In genomic region chr8:36014862-36015261, GRCm38 (mm10) we compare ENCODE assay signal across 11 mouse cellular contexts.
DNase-seq lines count a peak whose midpoint lies in the region; ATAC-seq lines count a peak whose summit lies in the region.
"Had no signal": no experiment of that assay in that cellular context is flagged by ENCODE, and none has a peak within 500 bp of the region (broad histone marks: within the 10 kb centered on the region; RNA-seq: fewer than 3 reads in every experiment).

No protein-coding gene starts in this region.

- no peak for DNase-seq in forebrain, embryonic 11.5 days (ENCODE audit: low spot score)
- peak; percentile 40 for DNase-seq in layer of hippocampus, adult 11-12 months (ENCODE audit: low spot score)
- no peak for DNase-seq in layer of hippocampus, postnatal 36 days
- DNase-seq in right cerebral cortex, postnatal 10 days (ENCODE audit: low spot score in 2 of 2), result peak; percentile 37 to 60
- DNase-seq in right cerebral cortex, adult 18-20 months, result no peak
- no peak for DNase-seq in ovary, adult 18-20 months (ENCODE audit: low spot score)
- DNase-seq: liver, embryonic 13.5 days had no signal

- H3K9me3 ChIP-seq in forebrain, embryonic 13.5 days (replicated peaks), result no peaks in the 10 kb centered on the region
- no peaks in the 10 kb centered on the region for H3K9me3 ChIP-seq in forebrain, embryonic 11.5 days (ENCODE audit: control insufficient read depth, low read length)
- no peaks in the 10 kb centered on the region for H3K9me3 ChIP-seq in neural tube, embryonic 15.5 days (replicated peaks)
- H3K9me3 ChIP-seq: heart, embryonic 15.5 days; liver, embryonic 13.5 days; stomach, embryonic 15.5 days had no signal

- WGBS in forebrain, embryonic 13.5 days, result 38% methylated on average over 8 of the region's 8 CpGs
- WGBS in forebrain, embryonic 11.5 days, result 62% methylated on average over 8 of the region's 8 CpGs
- WGBS in neural tube, embryonic 15.5 days, result 36% methylated on average over 8 of the region's 8 CpGs

- H3K27ac ChIP-seq in forebrain, embryonic 13.5 days, result peak overlapping the region; percentile 48
- no peak overlapping the region for H3K27ac ChIP-seq in forebrain, embryonic 11.5 days (ENCODE audit: low read depth, low read length)
- H3K27ac ChIP-seq in neural tube, embryonic 15.5 days (replicated peaks), result peak overlapping the region; percentile 43
- H3K27ac ChIP-seq: heart, embryonic 15.5 days; liver, embryonic 13.5 days; stomach, embryonic 15.5 days had no signal

- peaks cover 50% of the 10 kb centered on the region for H3K4me1 ChIP-seq in forebrain, embryonic 13.5 days
- H3K4me1 ChIP-seq in forebrain, embryonic 11.5 days (replicated peaks; ENCODE audit: control insufficient read depth, insufficient read depth, low read length), result no peaks in the 10 kb centered on the region
- peaks cover 39% of the 10 kb centered on the region for H3K4me1 ChIP-seq in neural tube, embryonic 15.5 days
- H3K4me1 ChIP-seq: liver, embryonic 13.5 days; stomach, embryonic 15.5 days had no signal

- H3K36me3 ChIP-seq in forebrain, embryonic 13.5 days (ENCODE audit: poor library complexity, severe bottlenecking), result no peaks in the 10 kb centered on the region
- H3K36me3 ChIP-seq in forebrain, embryonic 11.5 days (ENCODE audit: control insufficient read depth, insufficient read depth, low read length), result no peaks in the 10 kb centered on the region
- H3K36me3 ChIP-seq in neural tube, embryonic 15.5 days, result no peaks in the 10 kb centered on the region
- H3K36me3 ChIP-seq: heart, embryonic 15.5 days; liver, embryonic 13.5 days; stomach, embryonic 15.5 days had no signal

- no peak overlapping the region for H3K9ac ChIP-seq in forebrain, embryonic 13.5 days
- H3K9ac ChIP-seq in forebrain, embryonic 11.5 days (ENCODE audit: low read length), result no peak overlapping the region
- H3K9ac ChIP-seq in neural tube, embryonic 15.5 days (replicated peaks), result no peak overlapping the region
- H3K9ac ChIP-seq: heart, embryonic 15.5 days; liver, embryonic 13.5 days; stomach, embryonic 15.5 days had no signal

- H3K4me2 ChIP-seq in forebrain, embryonic 13.5 days, result no peak overlapping the region
- H3K4me2 ChIP-seq in forebrain, embryonic 11.5 days (ENCODE audit: low read depth, low read length, severe bottlenecking), result no peak overlapping the region
- H3K4me2 ChIP-seq in neural tube, embryonic 15.5 days, result no peak overlapping the region
- H3K4me2 ChIP-seq: heart, embryonic 15.5 days; liver, embryonic 13.5 days; stomach, embryonic 15.5 days had no signal

- H3K4me3 ChIP-seq in forebrain, embryonic 13.5 days, result no peak overlapping the region
- H3K4me3 ChIP-seq in forebrain, embryonic 11.5 days (ENCODE audit: low read depth, low read length), result no peak overlapping the region
- H3K4me3 ChIP-seq in neural tube, embryonic 15.5 days (replicated peaks), result no peak overlapping the region
- H3K4me3 ChIP-seq: heart, embryonic 15.5 days; liver, embryonic 13.5 days; stomach, embryonic 15.5 days had no signal

- peak; percentile 68 for ATAC-seq in forebrain, embryonic 13.5 days
- no peak for ATAC-seq in forebrain, embryonic 11.5 days (replicated peaks; ENCODE audit: low FRiP score)
- no peak for ATAC-seq in neural tube, embryonic 15.5 days (ENCODE audit: low FRiP score)

- no peaks in the 10 kb centered on the region for H3K27me3 ChIP-seq in forebrain, embryonic 13.5 days
- H3K27me3 ChIP-seq in forebrain, embryonic 11.5 days (ENCODE audit: control insufficient read depth, insufficient read depth, low read length), result no peaks in the 10 kb centered on the region
- no peaks in the 10 kb centered on the region; the same call in 1 of the 2 replicates for H3K27me3 ChIP-seq in neural tube, embryonic 15.5 days (replicated peaks)
- H3K27me3 ChIP-seq: heart, embryonic 15.5 days; liver, embryonic 13.5 days; stomach, embryonic 15.5 days had no signal

Comparison
In these comparisons a context has a peak if more than half of its experiments do, and no peak if none do; other contexts are left out.
1. DNase-seq: peak in layer of hippocampus, adult 11-12 months (single experiment) and right cerebral cortex, postnatal 10 days (2 of 2); none in forebrain, embryonic 11.5 days (single experiment), layer of hippocampus, postnatal 36 days (0 of 2), right cerebral cortex, adult 18-20 months (single experiment) and ovary, adult 18-20 months (single experiment).